Mouse (Mus musculus) stomach, embryonic 14.5 days (tissue): ENCODE results near the gene Mapk1ip1. TPM values are rescaled to one million over a fixed set of nuclear protein-coding genes. Genes with fewer than 3 reads are reported as not detected.

Source experiments
- ATAC-seq: fragments of 200-750 bp; cut with Nextera tagmentation; 2 replicates; pipeline ENCODE4 v1.8.0; 2017; ENCODE audit warnings: low read depth, moderate TSS enrichment; ENCODE audit not compliant: insufficient number of reproducible peaks, insufficient read depth, low FRiP score
- H3K27ac ChIP-seq: fragments of 300-500 bp; sonication (generic); 2 replicates; pipeline ENCODE4 v1.5.1; 2014; ENCODE audit warnings: mild to moderate bottlenecking, low read length, moderate library complexity, mixed read lengths
- H3K27me3 ChIP-seq: fragments of 300-500 bp; sonication (generic); 2 replicates; pipeline ENCODE4 v1.6.1; 2014; ENCODE audit warnings: low read length, control low read depth, mixed read lengths; ENCODE audit not compliant: control insufficient read depth, insufficient read depth
- H3K36me3 ChIP-seq: fragments of 300-500 bp; sonication (generic); 2 replicates; pipeline ENCODE4 v1.6.1; 2014; ENCODE audit warnings: mild to moderate bottlenecking, control low read depth, low read length, moderate library complexity, mixed read lengths; ENCODE audit not compliant: control insufficient read depth, insufficient read depth
- H3K4me1 ChIP-seq: fragments of 300-500 bp; sonication (generic); 2 replicates; pipeline ENCODE4 v1.6.1; 2014; ENCODE audit warnings: low read length, control low read depth, mixed read lengths; ENCODE audit not compliant: control insufficient read depth, insufficient read depth
- H3K4me2 ChIP-seq: fragments of 300-500 bp; sonication (generic); replicated peaks from 2 replicates; pipeline ENCODE4 v1.6.1; 2014; ENCODE audit warnings: low read depth, low read length, control low read depth
- H3K4me3 ChIP-seq: fragments of 300-500 bp; sonication (generic); 2 replicates; pipeline ENCODE4 v1.5.1; 2014; ENCODE audit warnings: low read depth, low read length, control low read depth
- H3K9ac ChIP-seq: fragments of 300-500 bp; sonication (generic); replicated peaks from 2 replicates; pipeline ENCODE4 v1.6.1; 2014; ENCODE audit warnings: low read depth, mild to moderate bottlenecking, control low read depth, low read length, moderate library complexity, mixed read lengths
- H3K9me3 ChIP-seq: fragments of 300-500 bp; sonication (generic); 2 replicates; pipeline ENCODE4 v1.6.1; 2016; ENCODE audit warnings: low read depth, low read length, control low read depth; ENCODE audit not compliant: control insufficient read depth
- WGBS: fragments of 180-500 bp; shearing (Covaris S2); extraction: QIAGEN DNeasy Blood & Tissue Kit; methylation state at CpG from one replicate; pipeline ENCODE4 v1.1.7; 2014; 5-methylcytosine and 5-hydroxymethylcytosine counted together
- polyA plus RNA-seq: library from polyadenylated mRNA; unstranded; fragments of >200 nt; fragmentation: Nextera tagmentation; extraction: Ambion mirVana; gene quantifications from 2 replicates; pipeline ENCODE4 v1.2.1, GENCODE M21; 2014

The Mapk1ip1 gene
- polyA plus RNA-seq, 1 experiment from 2014 or later, result 19.5 TPM

DNA sequence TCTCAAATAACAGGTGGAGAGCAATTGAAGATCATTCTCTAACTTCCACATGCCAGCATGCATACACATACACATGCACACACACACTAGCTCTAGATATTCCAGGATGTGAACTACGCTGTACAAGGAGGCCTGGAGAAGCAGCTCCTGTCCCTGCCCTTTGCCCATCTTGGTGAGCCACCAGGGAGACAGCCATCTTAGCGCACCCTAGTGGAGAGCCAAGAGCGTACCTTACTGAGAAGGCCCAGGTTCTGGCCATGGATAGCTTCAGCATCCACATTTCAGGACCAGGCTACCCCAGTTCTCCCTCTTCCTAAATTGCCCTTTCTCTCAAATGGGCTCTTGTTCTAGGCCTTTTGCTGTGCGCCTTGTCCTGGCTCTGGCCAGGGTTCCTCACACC lies 27.8 kb downstream of the Mapk1ip1 start:
- 50% methylated on average over 4 of the region's 4 CpGs for WGBS
- Histone ChIP-seq H3K27ac (no peak overlapping the region), H3K36me3 (no peaks in the 10 kb centered on the region), H3K9ac (no peak overlapping the region), H3K4me1 (no peaks in the 10 kb centered on the region), H3K27me3 (no peaks in the 10 kb centered on the region), H3K4me3 (no peak overlapping the region), H3K9me3 (no peaks in the 10 kb centered on the region), H3K4me2 (no peak overlapping the region)
- ATAC-seq, result no peak

GRCm38 (mm10) chr7:138813213-138813875 lies 32.7 kb downstream of the Mapk1ip1 start:
- Histone ChIP-seq H3K9me3 (no peaks in the 10 kb centered on the region), H3K27me3 (no peaks in the 10 kb centered on the region), H3K4me1 (no peaks in the 10 kb centered on the region), H3K36me3 (no peaks in the 10 kb centered on the region), H3K4me2 (no peak overlapping the region), H3K4me3 (no peak overlapping the region), H3K27ac (0 out of 2 replicates have a peak overlapping the region, but pooled peaks have one; percentile 15), H3K9ac (no peak overlapping the region)
- 57% methylated on average over 11 of the region's 11 CpGs for WGBS
- no peak for ATAC-seq

DNA sequence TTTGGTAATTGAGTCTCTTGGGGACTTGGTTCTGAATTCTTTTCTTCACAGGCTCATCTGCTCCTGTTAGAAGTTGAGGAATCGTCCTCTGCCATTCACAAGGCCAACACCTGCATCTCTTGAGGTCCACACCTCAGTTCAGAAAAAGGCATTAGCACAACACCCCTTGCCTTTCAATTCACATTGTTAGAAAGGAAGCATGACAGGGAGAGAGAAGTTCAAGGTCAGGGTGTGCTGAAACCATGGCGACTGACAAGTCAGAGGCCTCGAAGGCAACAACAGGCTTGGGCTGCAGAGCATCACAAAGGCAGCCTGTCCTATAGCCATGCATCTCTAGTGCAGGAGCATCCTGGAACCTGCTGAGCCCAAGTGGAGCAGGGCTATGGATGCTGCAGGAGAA lies 38.9 kb downstream of the Mapk1ip1 start:
- no peaks in the 10 kb centered on the region for H3K4me1 ChIP-seq
- H3K4me3 ChIP-seq, result no peak overlapping the region
- no peak for ATAC-seq
- H3K9me3 ChIP-seq, result no peaks in the 10 kb centered on the region
- WGBS, result 89% methylated on average over 3 of the region's 3 CpGs
- H3K27ac ChIP-seq, result no peak overlapping the region
- no peaks in the 10 kb centered on the region for H3K36me3 ChIP-seq
- H3K9ac ChIP-seq, result no peak overlapping the region
- H3K4me2 ChIP-seq, result no peak overlapping the region
- H3K27me3 ChIP-seq, result no peaks in the 10 kb centered on the region

DNA sequence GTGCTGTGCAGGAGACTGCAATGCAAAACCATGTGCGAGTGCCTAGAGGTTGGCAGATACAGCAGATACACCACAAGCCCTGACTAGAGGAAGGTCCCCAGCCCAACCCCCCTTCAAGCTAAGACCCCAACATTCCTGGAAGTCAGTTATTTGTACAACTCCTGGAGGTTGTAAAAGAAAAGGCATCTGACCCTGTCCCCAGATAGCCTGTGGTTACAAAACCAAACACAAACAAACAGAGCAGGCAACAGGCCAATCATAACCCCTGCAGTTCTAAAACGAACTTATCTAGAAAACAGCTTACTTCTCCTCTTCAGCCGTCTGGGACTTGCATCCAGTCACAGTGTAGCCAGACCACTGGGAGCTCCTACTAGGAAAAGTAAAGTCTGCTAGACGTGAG lies 42.7 kb downstream of the Mapk1ip1 start:
- H3K4me3 ChIP-seq, result no peak overlapping the region
- H3K27me3 ChIP-seq, result no peaks in the 10 kb centered on the region
- H3K9ac ChIP-seq, result no peak overlapping the region
- H3K9me3 ChIP-seq, result no peaks in the 10 kb centered on the region
- H3K4me2 ChIP-seq, result no peak overlapping the region
- ATAC-seq, result no peak
- no peak overlapping the region for H3K27ac ChIP-seq
- no peaks in the 10 kb centered on the region for H3K4me1 ChIP-seq
- 16% methylated on average over 4 of the region's 4 CpGs for WGBS
- H3K36me3 ChIP-seq, result no peaks in the 10 kb centered on the region

GRCm38 (mm10) chr7:138788109-138788508 lies 58.0 kb downstream of the Mapk1ip1 start:
- H3K36me3 ChIP-seq, result no peaks in the 10 kb centered on the region
- no peak for ATAC-seq
- no peaks in the 10 kb centered on the region for H3K4me1 ChIP-seq
- no peak overlapping the region for H3K9ac ChIP-seq
- no peaks in the 10 kb centered on the region for H3K9me3 ChIP-seq
- no peak overlapping the region for H3K27ac ChIP-seq
- no peaks in the 10 kb centered on the region for H3K27me3 ChIP-seq
- 71% methylated on average over 5 of the region's 5 CpGs for WGBS
- H3K4me3 ChIP-seq, result no peak overlapping the region
- no peak overlapping the region for H3K4me2 ChIP-seq

Other genes starting within 250 kb of the Mapk1ip1 start
- gene Ppp2r2d, start 194 bp downstream of the Mapk1ip1 start, polyA plus RNA-seq, result 34.9 and 39.0 TPM in 2 replicates
- gene Bnip3, start 63.2 kb upstream of the Mapk1ip1 start, polyA plus RNA-seq, result 118 and 147 TPM in 2 replicates
- gene Jakmip3, start 94.5 kb upstream of the Mapk1ip1 start, polyA plus RNA-seq, result 0.12 and 0.21 TPM in 2 replicates
- 24.1 and 24.9 TPM in 2 replicates for gene Dpysl4, start 239.7 kb upstream of the Mapk1ip1 start, polyA plus RNA-seq